Mouse (Mus musculus) lung, adult 2 months (tissue): ENCODE measurements at regions not wholly inside any gene's neighbourhood (a gene's known extent, or its start where the extent isn't known, plus 50 kb on each side); places are given as distances from the start of the nearest gene placed in this dataset.

Experiments
- CTCF ChIP-seq: fragments of 200-500 bp; IDR thresholded peaks from 2 replicates; pipeline ENCODE4 v1.5.1; 2011; ENCODE audit warnings: mild to moderate bottlenecking, low read length, control low read depth; ENCODE audit not compliant: insufficient read depth
- POLR2A ChIP-seq: fragments of 200-500 bp; IDR thresholded peaks from 2 replicates; pipeline ENCODE4 v1.6.1; 2011; ENCODE audit warnings: low read depth, mild to moderate bottlenecking, control low read depth, low read length, borderline replicate concordance; ENCODE audit errors: extremely low read depth

GRCm38 (mm10) chr9:32006350-32006749 is 93.1 kb upstream of the Barx2 start:
- no peak for TF ChIP-seq POLR2A
- TF ChIP-seq CTCF = no peak
